Mouse (Mus musculus): ENCODE measurements at regions not wholly inside any gene's neighbourhood (a gene's known extent, or its start where the extent isn't known, plus 50 kb on each side); places are given as distances from the start of the nearest gene placed in this dataset.
A peak's percentile ranks its signal among the peaks of the same experiment; 100 is the strongest.

DNA sequence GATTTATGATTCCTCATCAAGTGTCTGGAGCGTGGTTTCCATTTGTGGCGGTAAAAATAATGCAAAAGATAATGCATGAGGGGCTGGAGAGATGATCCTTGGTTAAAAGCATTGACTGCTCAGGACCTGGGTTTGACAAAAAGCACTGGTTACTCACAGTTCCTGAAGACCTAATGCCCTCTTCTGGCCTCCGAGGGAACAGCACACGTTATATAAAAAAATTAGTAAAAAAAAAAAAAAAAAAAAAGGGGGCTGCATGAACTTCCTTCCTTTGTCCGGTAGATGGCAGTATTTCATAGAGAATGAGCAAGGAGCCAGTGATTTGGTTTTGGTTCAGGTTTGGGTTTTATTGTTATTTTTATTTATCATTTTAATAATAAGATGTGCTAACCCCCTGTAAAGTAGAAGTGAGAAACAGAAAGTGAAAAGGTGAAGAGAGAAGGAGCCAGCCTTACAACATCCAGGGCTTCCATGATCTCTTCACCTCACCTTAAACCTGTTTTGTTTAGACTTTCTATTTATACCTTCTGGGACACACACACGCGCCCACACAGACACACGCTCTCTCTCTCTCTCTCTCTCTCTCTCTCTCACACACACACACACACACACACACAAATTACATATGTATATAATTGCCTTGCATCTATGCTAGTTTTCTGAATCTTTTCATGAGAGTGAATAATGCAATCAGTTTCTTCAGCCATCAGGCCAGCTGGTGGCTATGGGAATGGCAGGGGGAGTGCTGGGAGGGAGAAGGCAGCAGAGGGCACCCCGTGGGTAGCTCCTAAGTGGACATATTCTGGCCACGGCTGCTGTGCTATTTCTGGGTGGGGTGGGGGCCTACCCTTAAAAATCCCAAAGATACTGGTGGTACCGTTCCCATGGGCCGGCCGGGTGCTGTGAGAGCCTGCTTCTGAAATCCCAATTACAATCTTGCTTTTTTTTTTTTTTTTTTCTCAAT is 230.0 kb downstream of the Poteg start:
- H3K27me3 ChIP-seq (replicated peaks), result no peaks in the 10 kb centered on the region
- WGBS, result 35% methylated on average over 13 of the region's 13 CpGs
- H3K27ac ChIP-seq, result no peak overlapping the region
- H3K36me3 ChIP-seq (replicated peaks), result no peaks in the 10 kb centered on the region
- H3K4me1 ChIP-seq, result peaks cover 13% of the 10 kb centered on the region; the same call in 1 of the 2 replicates
- no peak overlapping the region for H3K9ac ChIP-seq
- no peaks in the 10 kb centered on the region for H3K9me3 ChIP-seq
- peak; percentile 46 for ATAC-seq (replicated peaks)
- no peak overlapping the region for H3K4me3 ChIP-seq
- no peak overlapping the region for H3K4me2 ChIP-seq

DNA sequence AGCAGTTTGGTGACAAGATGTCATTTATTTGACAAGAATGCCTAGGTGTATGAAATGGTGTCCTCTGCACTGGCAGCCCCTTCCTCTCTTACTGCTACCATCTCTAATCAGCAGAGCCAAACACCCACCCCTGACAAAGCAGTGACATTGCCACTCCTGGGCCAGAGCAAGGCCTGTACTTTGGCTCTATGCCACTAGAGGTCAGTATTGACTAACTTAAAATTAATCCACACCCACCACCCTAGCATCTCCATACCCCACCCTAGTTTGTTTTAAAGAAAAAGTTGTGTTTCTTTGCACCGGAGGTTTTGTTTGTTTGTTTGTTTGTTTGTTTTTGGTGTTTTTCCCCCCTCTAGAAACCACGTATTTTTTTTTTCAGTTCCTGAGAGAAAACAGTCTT is 231.7 kb downstream of the Poteg start:
- no peak overlapping the region; the same call in 1 of the 2 replicates for H3K4me2 ChIP-seq
- no peaks in the 10 kb centered on the region for H3K9me3 ChIP-seq
- peak; percentile 85 for ATAC-seq (replicated peaks)
- WGBS, result 3% methylated on average over 2 of the region's 2 CpGs
- peaks cover 13% of the 10 kb centered on the region; the same call in 1 of the 2 replicates for H3K4me1 ChIP-seq
- no peak overlapping the region for H3K9ac ChIP-seq
- no peaks in the 10 kb centered on the region for H3K27me3 ChIP-seq (replicated peaks)
- H3K36me3 ChIP-seq (replicated peaks), result no peaks in the 10 kb centered on the region
- H3K4me3 ChIP-seq, result no peak overlapping the region
- no peak overlapping the region; the same call in 1 of the 2 replicates for H3K27ac ChIP-seq

DNA sequence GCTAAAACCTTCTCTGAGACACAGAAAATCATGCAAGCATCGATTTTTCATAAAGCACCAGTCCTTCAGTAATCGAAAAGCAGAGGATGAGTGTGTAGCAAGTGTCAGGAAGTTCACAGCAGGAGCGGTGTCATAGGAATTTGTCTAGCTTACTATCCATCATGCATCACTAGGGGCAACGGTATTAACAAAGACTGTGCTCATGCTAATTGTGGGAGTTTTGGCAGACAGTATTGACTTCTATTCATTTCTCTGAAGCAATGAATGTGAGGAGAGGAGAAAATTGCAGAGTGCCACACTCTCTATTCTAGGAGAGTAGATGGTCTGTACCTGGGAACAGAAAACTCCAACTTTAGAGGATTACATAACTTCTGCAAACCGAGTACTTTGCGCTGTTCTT is 274.5 kb downstream of the Poteg start:
- H3K36me3 ChIP-seq (replicated peaks), result no peaks in the 10 kb centered on the region
- WGBS, result 44% methylated on average over 6 of the region's 6 CpGs
- H3K9ac ChIP-seq, result no peak overlapping the region
- no peak overlapping the region for H3K27ac ChIP-seq
- no peak overlapping the region for H3K4me2 ChIP-seq
- no peaks in the 10 kb centered on the region for H3K4me1 ChIP-seq
- ATAC-seq (replicated peaks), result no peak; the same call in 1 of the 2 replicates
- H3K9me3 ChIP-seq, result no peaks in the 10 kb centered on the region
- H3K27me3 ChIP-seq (replicated peaks), result no peaks in the 10 kb centered on the region
- no peak overlapping the region for H3K4me3 ChIP-seq

DNA sequence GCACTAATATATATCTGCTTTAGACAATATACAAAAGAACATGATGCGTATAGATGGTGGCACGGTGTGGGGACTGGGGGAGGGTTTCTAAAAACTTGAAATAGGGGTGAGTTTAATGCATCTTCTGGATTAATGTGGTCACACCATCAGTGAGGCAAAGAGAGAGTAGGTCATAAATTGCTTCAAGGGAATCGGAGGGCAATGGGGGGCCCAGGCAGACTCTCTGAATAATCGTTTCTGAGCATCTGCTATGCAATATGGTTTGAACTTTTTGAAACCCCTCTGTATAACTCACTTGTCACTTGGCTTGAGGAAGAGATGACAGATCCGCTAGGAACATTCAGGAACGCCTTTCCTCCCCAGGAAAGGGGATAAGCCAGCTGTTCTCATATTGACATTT is 322.8 kb downstream of the Poteg start:
- Histone ChIP-seq H3K9ac (no peak overlapping the region), H3K36me3 (replicated peaks) (no peaks in the 10 kb centered on the region), H3K27ac (no peak overlapping the region), H3K9me3 (no peaks in the 10 kb centered on the region), H3K27me3 (replicated peaks) (no peaks in the 10 kb centered on the region), H3K4me2 (peak overlapping the region; percentile 28), H3K4me3 (no peak overlapping the region), H3K4me1 (0 out of 2 replicates have a peak, but pooled peaks cover 7% of the 10 kb centered on the region)
- 56% methylated on average over 6 of the region's 6 CpGs for WGBS
- ATAC-seq (replicated peaks), result no peak

DNA sequence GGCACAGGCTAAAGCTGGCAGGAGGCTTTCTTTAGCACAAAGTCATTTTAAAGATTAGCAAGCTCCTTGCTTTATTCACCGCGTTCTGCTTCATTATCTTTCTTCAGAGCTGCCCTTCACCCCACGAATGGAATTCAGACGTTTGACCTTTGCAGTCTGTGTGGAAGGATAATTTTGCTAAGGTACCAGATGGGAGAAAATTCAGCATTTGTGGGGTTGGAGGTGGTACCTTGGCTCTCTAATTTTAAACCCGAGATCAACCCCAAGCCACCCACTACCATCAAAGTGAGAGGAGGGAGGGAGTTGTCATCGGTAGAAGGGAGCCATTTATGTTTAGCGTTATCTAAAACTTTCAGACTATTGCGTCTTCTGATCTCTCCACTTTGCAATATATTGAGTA is 323.3 kb downstream of the Poteg start:
- 22% methylated on average over 8 of the region's 8 CpGs for whole genome bisulfite sequencing
- no peak overlapping the region for H3K4me3 ChIP-seq
- no peak overlapping the region for H3K9ac ChIP-seq
- ATAC-seq (replicated peaks), result 0 out of 2 replicates have a peak, but pooled peaks have one; percentile 48
- no peaks in the 10 kb centered on the region for H3K27me3 ChIP-seq (replicated peaks)
- H3K4me1 ChIP-seq, result 0 out of 2 replicates have a peak, but pooled peaks cover 7% of the 10 kb centered on the region
- no peaks in the 10 kb centered on the region for H3K9me3 ChIP-seq
- H3K4me2 ChIP-seq, result peak overlapping the region; percentile 28
- no peak overlapping the region for H3K27ac ChIP-seq
- H3K36me3 ChIP-seq (replicated peaks), result no peaks in the 10 kb centered on the region

DNA sequence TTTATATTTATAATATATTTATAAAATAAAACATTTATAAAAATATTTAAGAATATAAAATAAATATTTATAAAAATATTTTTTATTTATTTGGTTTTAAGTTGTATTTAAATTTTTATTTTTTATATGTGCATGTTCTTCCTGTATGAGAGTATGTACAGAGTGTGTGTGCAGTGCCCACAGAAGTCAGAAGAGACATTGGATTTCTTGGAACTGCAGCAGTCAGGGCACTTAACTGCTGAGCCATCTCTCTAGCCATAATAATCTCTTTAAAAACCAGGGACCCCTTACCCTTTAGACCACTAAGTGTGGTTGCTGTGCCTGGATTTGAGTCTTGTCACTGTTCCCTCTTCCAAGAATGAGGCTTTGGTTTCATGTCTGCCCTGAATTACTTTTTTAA is 323.8 kb downstream of the Poteg start:
- no peaks in the 10 kb centered on the region for H3K27me3 ChIP-seq (replicated peaks)
- no peaks in the 10 kb centered on the region for H3K9me3 ChIP-seq
- H3K27ac ChIP-seq, result no peak overlapping the region
- no peak overlapping the region for H3K4me2 ChIP-seq
- no peak overlapping the region for H3K9ac ChIP-seq
- H3K36me3 ChIP-seq (replicated peaks), result no peaks in the 10 kb centered on the region
- 0 out of 2 replicates have a peak, but pooled peaks cover 7% of the 10 kb centered on the region for H3K4me1 ChIP-seq
- no peak for ATAC-seq (replicated peaks)
- no peak overlapping the region for H3K4me3 ChIP-seq

DNA sequence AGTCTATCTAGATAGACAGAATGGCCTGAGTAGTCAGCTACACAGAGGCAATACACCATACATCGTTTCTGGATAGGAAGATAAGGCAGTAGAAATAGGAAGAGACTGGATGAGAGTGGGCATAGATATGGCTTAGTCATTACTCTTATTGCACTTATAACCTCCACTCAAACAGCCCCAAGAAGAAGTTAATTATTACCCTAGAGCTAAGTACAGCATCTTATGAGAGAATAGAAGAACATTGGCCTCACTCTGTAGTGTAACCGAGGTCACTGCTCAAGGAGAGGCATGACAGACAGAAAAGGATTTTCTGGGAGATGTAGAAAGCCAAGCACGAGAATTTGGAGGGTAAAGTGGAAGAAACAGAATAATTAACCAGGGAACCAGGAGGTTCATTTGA is 331.5 kb downstream of the Poteg start:
- H3K9me3 ChIP-seq, result no peaks in the 10 kb centered on the region
- ATAC-seq (replicated peaks), result no peak
- no peak overlapping the region for H3K9ac ChIP-seq
- no peaks in the 10 kb centered on the region for H3K27me3 ChIP-seq (replicated peaks)
- H3K36me3 ChIP-seq (replicated peaks), result no peaks in the 10 kb centered on the region
- H3K4me1 ChIP-seq, result no peaks in the 10 kb centered on the region
- no peak overlapping the region for H3K4me3 ChIP-seq
- no peak overlapping the region for H3K27ac ChIP-seq
- WGBS, result 77% methylated on average over 3 of the region's 3 CpGs
- H3K4me2 ChIP-seq, result no peak overlapping the region

Measured in midbrain, embryonic 15.5 days (tissue).